Mouse (Mus musculus) retina, adult 2 months (tissue): ENCODE data around the gene Tubg2.
"Not testable (repeated sequence)": the region's sequence is repeated elsewhere in the genome, so short reads cannot be mapped to it uniquely, and the experiment has no call there.

ENCODE experiments used
- DNase-seq: peaks from one replicate; pipeline ENCODE4 v3.0.0-alpha.2; 2012; ENCODE audit warnings: low read depth, low spot score

Gene Tubg2

DNA sequence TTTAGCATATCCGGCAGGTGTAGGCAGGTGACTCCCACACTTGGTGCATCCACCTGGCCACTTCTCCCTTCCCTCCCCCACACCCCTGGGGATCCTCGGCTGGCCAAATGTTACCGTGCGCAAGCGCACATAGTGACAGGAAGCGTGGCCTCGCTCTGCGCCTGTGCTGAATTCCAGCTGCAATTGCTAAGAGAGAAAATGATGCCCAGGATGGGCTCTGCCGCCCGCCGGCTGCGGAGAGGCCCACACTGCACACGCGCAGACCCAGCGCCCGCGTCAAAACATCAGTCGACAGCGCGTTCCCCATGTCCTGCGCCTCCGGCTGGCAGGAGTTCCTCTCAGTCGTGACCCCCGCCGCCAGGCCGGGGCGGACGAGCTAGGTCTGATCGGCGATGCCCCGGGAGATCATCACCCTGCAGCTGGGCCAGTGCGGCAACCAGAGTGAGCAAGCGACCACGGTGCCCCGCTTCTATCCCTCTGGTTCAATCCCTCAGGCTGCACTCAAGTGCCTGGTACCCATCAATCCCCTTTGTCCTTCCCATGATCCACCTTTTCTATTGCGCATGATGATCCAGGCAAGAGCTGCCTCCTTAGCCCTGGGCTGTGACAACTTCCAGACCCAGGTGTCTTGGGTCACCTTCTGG is at the start of gene Tubg2:
TSS of gene Tubg2 (plus strand) at position 180 of the 644 bp plus-strand sequence.
- no peak for DNase-seq

DNA sequence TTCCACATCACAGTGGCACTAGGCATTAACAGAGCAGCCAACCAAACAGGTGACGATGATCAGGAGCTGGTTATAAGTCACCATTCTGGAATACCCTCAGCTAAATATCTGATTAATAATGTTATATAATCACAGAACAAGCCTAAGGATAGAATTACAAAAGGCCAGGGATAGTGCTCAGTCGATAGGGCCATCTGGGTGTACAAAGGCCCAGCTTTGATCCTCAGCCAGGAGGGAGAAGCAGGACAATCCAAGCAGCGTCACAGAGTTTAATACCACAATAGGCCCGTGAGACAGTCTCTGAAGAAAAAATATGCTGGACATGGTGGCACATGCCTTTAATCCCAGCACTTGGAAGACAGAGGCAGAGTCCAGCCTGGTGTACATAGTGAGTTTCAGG is 46.4 kb upstream of the Tubg2 start:
- no peak for DNase-seq

DNA sequence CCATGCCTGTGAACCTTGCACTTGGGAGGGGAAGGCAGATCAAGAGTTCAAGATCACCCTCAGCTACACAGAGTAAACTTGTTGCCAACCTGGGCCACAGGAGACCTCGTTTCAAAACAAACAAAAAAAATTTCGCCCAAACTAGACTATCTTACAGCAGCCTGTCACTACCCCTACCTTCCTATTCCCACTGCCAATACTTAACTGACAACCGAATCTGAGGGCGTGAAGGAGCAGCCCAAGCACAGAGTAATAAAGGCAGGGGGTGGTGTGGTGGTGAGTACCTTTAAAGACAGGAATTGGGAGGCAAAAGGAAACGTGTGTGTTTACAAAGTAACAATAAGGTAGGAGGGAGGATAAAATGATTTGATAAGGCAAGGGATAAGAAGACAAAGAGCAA is 45.0 kb upstream of the Tubg2 start:
- no peak for DNase-seq

DNA sequence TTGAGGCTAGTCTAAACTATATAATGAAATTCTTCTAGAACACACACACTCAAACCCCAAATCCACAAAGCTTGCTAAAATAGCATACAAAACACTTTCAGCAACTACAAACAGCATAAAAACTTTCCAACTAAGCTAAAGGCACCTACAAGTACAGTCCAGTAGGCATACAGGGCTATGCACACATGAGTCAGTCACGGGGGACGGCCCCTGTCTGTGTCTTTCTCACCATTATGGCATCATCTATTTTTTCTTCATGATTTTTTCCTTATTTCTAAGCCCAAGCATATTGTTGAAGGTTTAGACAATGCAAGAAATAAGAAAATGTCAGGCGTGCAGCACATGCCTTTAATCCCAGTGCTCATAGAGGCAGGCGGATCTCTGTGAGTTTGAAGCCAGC is 44.5 kb upstream of the Tubg2 start:
- no peak for DNase-seq

DNA sequence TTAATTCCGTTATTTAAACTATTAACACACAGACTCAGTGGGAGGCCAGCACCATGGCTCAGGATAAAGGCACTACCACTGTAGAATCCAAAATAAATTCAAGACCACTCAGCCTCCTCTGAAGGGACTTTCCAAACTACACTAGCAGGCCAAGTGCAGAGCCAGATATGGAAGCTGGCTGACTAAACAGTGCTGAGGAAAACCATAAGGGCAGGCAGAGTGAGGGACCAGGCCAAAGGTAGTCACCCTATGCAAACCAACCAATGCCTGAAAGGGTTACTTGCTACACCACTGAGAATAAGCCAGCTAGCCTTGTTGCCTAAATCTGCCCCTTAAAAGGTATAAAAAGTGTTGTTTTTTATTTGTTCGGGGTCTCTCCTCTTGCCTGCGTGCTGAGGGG is 43.5 kb upstream of the Tubg2 start:
- no peak for DNase-seq

DNA sequence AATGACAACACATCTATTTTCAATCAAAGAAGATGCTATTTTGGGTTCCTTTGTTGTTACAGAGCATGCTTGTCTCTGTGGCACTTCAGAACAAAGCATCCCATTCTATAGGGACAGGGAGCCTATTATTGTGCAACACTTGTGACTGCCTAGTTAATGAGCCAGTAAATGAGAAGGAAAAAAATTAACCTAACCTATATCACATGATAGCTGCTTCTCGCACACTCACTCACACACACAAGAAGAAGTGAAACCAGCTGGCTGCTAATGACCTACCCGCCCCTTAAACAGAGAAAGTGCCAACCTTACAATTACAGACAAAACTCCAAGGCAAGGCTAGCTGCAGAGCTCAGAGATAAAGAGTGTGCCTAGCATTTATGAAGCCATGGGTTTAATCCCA is 40.1 kb upstream of the Tubg2 start:
- DNase-seq: no peak

DNA sequence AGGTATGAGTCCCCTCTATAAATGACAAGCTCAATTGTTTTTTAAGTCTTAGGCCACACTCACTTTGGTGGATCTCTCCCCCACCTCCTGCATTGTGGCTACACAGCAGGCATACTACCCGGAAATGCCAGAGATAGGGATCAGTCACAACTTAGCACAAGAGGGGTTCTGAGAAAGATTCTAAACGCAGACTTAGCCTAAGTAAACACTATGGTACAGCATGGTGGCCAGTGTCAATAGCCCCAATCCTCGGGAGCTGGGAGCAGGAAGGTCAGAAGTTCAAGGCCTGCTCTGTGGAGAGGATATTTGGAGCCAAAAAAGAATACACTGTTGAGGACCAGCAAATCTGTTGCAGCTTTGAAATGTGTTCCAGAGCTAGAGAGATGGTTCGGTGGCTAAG is 37.6 kb upstream of the Tubg2 start:
- no peak for DNase-seq

DNA sequence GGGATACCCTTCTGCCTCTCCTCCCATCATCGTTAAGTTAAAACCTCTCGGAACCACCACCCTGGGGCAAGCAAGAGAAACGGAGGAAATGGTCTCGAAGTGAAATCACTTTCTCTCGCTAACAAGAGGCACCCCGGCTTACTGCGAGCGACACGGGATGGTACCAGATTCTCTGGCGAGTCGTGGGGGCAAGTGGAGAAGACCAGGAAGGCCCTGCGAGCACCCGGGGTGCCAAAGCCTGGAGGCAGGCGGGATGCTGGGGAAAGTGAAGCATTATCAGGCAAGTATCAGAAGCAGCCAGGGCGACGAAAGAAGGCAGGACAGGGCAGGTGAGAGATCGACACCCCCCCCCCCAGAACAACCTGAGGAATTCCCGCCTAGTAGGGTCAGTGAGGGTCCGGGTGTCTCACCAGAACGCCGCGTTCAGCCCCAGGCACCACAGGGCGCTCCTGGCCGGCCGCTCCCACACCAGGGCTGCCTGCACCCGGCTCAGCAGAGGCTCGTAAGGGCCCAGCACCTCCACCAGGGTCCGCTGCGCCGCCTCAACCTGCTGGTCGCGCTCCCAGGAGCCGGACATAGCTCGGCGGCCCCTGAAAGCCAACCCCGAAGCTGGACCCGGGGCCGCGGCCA is 36.5 kb upstream of the Tubg2 start:
- DNase-seq: no peak

DNA sequence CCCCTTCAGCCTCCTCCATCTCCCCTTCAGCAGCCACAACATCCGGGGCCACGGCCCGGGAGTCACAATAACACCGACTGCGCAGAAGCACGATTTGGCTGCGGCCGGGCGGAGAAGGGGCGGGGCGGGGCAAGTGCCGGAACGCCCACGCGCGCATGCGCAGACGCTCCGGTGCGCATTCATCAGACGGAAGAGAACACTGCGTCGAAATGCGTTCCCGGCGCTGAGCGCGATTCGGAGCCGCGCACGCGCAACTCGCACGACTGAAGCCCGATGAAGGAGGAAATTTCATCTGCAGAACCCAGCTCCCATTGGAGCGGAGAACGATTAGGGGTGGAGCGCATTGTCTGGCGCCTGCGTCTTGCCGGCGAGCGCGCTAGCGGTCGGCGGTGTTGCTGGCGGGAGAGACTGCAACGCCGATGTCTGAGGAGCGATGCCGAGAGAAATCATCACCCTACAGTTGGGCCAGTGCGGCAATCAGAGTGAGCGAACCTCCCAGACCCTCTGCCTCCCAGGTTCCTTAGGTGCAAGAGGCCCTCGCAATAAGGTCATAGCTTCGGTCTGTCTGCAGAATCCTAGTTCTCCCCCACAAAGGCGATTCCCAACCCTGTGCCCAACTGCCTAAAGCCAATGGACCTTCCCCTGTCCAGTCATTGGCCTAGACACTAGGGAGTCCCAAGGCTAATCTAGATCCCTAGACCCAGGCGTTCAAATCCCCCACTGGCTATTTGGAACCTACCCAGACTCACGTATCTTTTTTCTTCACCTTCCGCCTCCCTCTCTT is 35.8 kb upstream of the Tubg2 start, which contains the start of the genes Retreg3 and Tubg1:
TSS of gene Retreg3 (minus strand) at position 133 of the 784 bp plus-strand sequence.
TSS of gene Tubg1 (plus strand) at position 178 of the 784 bp plus-strand sequence.
- DNase-seq: peak; percentile 99

DNA sequence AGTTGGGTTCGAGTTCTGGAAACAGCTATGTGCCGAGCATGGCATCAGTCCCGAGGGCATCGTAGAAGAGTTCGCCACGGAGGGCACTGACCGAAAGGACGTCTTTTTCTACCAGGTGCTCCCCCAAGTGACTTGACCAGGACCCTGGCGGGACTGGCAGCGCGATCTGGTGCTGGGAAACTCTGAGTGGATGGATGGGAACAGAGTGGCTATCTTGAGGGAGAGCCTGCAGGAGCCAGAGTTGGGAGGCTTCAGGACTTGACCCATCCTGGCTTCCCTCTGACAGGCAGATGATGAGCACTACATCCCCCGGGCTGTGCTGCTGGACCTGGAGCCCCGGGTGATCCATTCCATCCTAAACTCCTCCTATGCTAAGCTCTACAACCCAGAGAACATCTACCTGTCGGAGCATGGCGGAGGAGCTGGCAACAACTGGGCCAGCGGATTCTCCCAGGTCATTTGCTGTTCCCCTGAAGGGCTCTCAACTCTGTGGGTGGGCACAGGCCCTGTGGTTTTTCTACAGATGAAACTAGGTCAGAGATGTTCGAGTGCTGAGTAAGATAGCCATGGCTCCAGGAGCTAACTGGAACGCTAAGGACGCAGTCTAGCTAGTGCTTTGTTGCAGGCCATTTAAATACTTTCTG is 35.0 kb upstream of the Tubg2 start:
- DNase-seq: no peak

DNA sequence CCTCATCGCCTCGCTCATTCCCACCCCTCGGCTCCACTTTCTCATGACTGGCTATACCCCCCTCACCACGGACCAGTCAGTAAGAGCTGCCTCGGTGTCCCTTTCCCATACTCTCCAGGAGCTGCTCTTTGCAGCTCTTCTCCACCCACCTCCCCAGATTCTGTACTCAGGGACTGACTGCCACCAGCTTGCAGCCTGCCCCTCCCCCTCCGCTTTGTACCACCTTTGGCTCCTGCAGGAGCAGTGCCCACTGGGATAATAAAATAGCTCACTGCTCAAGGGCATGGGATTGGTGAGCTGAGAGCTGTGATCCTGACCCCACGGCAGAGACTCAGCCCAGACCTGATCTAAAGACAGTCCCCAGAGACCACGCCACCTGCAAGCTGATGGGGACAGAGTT is 31.2 kb upstream of the Tubg2 start:
- DNase-seq: not testable (repeated sequence)

DNA sequence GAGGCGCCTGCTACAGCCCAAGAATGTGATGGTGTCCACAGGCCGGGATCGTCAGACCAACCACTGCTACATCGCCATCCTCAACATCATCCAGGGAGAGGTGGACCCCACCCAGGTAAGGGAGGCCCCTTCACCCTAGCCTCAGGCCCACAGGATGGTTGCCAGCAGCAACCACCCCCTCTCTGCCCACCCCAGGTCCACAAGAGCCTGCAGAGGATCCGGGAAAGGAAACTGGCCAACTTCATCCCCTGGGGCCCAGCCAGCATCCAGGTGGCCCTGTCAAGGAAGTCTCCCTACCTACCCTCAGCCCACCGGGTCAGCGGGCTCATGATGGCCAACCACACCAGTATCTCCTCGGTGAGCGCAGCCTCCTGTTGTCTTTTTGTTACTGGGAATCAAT is 30.7 kb upstream of the Tubg2 start:
- not testable (repeated sequence) for DNase-seq

DNA sequence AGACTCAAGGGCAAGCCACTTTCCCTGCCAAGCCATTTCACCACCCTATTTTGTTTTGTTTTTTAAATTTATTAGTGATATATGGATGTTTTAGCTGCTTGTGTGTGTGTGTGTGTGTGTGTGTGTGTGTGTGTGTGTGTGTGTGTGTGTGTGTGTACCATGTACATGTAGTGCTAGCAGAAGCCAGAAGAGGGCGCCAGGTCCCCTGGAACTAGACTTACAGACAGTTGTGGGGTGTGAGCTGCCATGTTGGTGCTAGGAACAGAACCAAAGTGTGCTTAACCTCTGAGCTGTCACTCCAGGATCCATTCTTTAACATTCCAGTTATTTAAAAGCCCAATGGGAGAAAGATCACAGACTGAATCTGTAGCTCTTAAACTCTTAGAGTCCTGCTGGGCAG is 28.6 kb upstream of the Tubg2 start:
- DNase-seq: no peak

DNA sequence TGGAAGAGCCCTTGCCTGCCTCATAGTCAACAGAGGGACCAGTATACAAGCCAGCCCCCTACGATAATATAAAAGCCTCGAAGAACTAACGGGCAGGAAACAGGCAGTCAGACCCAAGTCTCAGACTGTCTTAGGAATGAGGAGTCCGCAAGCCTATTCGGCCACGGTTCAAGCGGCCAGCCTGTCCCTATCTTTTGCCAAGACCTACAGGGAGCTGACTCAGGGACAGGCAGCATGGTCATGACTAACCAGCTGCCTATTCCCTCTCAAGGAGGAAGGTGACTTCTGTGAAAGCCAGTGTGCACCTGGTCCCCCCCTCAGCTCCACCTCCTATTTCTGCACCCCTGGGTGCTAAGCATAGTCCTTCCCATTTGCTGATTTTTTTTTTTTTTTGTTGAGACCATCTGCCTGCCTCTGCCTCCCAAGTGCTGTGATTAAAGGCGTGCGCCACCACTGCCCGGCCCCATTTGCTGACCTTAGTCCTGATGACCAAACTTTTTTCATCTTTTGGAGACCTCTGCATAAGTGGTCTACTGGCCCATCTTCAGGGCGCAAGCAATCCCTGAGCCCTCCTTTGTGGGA is 26.6 kb upstream of the Tubg2 start:
- no peak for DNase-seq

DNA sequence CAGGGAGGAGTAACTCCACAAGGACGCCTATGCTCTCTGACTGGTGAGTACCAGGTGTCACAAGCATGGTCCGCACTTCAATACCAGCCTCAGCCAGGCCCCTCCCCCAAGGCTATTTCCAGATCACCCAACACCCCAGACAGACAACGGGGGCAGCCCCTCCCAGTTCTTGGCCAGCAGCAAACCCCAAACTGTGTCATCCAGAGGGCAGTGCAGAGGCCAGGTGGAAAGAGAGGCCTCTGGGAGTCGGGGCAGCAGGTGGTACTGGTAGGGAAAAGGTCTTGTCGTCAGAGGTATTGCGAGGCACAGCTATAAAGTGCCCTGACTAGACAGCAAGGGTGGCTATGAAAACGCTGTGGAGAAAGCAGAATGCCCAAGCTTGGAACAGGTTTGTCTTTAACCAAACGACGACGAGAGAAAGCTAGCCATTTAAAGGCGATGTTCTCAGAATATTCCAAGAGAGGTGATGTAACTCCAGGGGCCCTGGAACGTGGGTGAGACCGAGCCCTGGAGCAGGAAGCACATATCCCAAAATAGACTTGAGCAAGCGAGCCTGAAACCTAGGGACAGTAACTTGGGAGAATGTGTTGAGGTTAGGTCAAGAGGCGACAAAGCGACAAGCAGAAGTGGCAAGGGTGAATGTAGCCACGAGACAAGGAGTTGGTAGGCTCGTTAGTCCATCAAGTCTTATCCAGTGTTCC is 25.5 kb upstream of the Tubg2 start:
- no peak for DNase-seq

DNA sequence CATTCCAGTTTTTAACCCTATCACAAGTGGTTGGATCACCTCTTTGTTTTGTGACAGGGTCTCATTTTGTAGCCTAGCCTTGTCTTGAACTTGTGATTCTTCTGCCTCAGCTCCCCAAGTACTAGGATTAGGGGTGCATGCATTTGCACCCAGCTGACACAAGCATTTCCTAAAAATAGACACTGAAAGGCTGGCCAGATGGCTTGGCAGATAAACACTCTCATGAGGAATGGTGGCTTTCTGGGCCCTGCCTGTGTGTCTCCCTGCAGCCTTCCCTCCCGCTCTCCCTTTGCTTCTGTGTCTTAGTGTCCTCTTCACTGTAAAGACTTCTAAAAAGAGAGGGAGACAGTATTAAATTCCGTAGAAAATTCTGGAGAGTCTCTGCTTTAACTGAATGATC is 24.5 kb upstream of the Tubg2 start:
- no peak for DNase-seq

DNA sequence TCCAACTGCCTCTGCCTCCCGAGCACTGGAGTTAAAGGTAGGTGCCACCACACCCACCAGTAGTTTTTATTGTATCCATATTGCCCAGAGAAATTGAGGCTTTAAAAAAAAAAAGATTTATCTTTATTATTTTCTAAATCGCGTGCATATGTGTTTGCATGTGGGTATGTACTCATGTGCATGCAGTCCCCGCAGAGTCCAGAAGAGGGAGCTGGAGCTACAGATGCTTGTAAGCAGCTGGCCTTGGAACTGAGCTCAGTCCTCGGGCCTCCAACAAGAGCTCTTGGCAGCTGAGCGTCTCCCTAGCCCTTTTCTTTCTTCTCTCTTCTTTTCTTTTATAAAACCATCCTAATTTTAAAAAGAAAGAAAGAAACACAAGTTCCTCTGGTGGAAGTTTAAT is 24.0 kb upstream of the Tubg2 start:
- no peak for DNase-seq

DNA sequence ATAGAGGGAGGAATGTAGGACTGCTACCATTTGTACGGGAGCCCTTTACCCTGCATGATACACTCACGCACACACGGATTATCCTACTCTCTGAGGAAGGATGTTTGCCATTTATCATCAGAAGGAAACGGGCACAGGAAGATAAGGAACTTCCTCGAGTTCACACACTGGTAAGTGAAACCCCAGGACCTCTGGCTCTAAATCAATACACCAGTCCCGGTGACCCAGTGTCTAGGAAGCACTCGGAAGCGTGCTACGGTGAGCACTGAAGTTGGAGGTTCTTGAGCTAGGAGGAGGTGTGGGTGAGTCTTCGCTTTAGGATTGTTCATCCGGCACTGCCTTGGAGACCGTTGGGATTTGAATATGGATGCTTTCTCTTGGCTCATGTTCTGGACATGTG is 22.7 kb upstream of the Tubg2 start:
- no peak for DNase-seq

DNA sequence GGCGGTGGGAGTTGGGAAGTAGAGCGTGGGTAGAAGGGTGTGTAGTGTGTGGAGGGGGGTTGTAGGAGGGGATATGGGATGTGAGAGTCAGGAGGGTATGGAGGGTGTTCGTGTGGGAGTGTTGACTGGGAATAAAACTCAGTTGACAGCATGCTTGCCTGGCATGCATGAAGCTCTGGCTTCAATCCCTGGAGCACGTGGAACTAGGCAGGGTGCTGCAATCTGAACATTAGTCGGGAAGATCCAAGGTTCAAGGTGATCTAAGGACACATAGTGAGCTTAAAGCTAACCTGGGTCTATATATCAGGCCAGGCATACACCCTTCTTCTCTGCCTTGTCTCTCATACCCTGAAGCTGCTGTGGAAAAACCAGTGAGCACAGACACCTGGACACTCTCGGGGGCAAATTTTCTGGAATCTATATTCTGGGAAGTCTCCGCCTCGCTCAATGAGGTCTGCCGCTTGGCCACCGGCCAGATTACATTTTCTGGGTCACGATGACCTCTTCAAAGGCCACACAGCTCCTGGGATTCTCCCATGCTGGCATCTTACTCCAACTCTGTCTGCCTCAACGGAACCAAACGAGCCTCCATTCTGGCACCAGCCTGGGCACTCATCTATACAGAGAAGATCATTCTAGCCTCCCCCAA is 21.4 kb upstream of the Tubg2 start:
- DNase-seq: no peak

DNA sequence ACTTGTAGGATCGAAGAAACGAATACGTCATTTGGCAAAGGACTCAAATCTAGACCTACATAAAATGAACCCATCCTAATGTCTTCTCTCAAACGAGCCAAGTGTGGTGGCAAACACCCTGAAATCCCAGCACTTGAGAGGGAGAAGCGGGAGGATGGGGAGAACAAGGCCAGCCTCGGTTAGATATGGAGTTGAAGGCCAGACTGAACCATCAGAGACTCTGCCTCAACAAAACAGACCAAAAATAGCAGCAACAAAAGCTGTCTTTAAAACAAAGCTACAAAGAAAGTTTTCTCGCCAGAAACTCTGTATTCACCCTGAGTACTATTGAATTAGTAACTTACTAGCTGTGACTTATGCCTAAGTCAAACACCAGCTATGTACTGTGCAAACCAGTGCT is 18.7 kb upstream of the Tubg2 start:
- no peak for DNase-seq
